Mouse (Mus musculus) midbrain, embryonic 13.5 days (tissue): ENCODE results near the gene Pou2f1. TPM values are rescaled to one million over a fixed set of nuclear protein-coding genes. Genes with fewer than 3 reads are reported as not detected.
A peak's percentile ranks its signal among the peaks of the same experiment; 100 is the strongest.

Experiments
- ATAC-seq: fragments of 200-750 bp; cut with Nextera tagmentation; 2 replicates; pipeline ENCODE4 v1.8.0; 2017; ENCODE audit warnings: mild to moderate bottlenecking, moderate TSS enrichment, moderate library complexity
- H3K27ac ChIP-seq: fragments of 300-500 bp; sonication (generic); 2 replicates; pipeline ENCODE4 v1.5.1; 2015; ENCODE audit warnings: inconsistent platforms, mild to moderate bottlenecking, moderate library complexity
- H3K27me3 ChIP-seq: fragments of 300-500 bp; sonication (generic); 2 replicates; pipeline ENCODE4 v1.6.1; 2015; ENCODE audit warnings: mild to moderate bottlenecking, inconsistent platforms
- H3K36me3 ChIP-seq: fragments of 300-500 bp; sonication (generic); 2 replicates; pipeline ENCODE4 v1.6.1; 2015; ENCODE audit warnings: mild to moderate bottlenecking, inconsistent platforms
- H3K4me1 ChIP-seq: fragments of 300-500 bp; sonication (generic); replicated peaks from 2 replicates; pipeline ENCODE4 v1.6.1; 2015; ENCODE audit warnings: inconsistent platforms
- H3K4me2 ChIP-seq: fragments of 300-500 bp; sonication (generic); replicated peaks from 2 replicates; pipeline ENCODE4 v1.6.1; 2015; ENCODE audit warnings: moderate library complexity, mild to moderate bottlenecking, inconsistent platforms
- H3K4me3 ChIP-seq: fragments of 300-500 bp; sonication (generic); replicated peaks from 2 replicates; pipeline ENCODE4 v1.5.1; 2015; ENCODE audit warnings: mild to moderate bottlenecking, inconsistent platforms
- H3K9ac ChIP-seq: fragments of 300-500 bp; sonication (generic); replicated peaks from 2 replicates; pipeline ENCODE4 v1.6.1; 2015; ENCODE audit warnings: mild to moderate bottlenecking, inconsistent platforms
- H3K9me3 ChIP-seq: fragments of 300-500 bp; sonication (generic); 2 replicates; pipeline ENCODE4 v1.6.1; 2016; ENCODE audit warnings: mild to moderate bottlenecking, inconsistent platforms
- WGBS: fragments of 180-500 bp; shearing (Covaris S2); methylation state at CpG from one replicate; pipeline ENCODE4 v1.1.7; 2015; 5-methylcytosine and 5-hydroxymethylcytosine counted together
- polyA plus RNA-seq: library from polyadenylated mRNA; unstranded; fragments of >200 nt; fragmentation: Nextera tagmentation; extraction: Ambion mirVana; gene quantifications from 2 replicates; pipeline ENCODE4 v1.2.1, GENCODE M21; 2015

Gene Pou2f1
- polyA plus RNA-seq, result 26.0 and 27.7 TPM in 2 replicates

DNA sequence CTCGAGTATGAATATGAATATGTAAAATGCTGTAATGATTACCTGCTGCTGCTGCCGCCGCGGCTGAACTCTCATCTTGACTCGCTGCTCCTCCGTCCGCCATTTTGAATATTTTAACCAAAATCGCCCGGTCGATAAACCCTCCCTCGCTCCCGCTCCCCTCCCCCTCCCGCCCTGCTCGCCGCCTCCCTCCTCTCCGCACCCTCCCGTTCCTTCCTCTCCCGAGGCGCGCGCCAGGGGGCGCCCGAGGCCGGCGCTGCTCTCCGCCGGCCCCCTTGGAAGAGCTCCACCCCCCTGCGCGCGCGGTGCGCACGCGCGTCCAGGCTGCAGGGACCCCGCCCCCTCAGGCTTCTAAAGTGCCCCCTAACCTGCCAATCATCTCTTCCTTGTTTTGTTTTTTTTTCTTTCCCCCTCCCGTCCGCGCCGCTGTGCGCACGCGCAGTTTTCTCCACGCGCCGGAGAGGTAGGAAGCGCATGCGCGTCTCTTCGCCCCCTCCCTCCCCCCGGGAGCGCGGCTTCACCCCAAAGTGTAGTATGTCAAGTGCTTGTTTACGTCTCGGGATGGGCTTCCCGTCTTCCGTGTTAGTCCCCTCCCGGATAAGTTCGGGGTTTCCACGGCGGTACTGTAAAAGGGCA lies at the start of gene Pou2f1:
Pou2f1 (minus strand) TSS at position 159 of the 636 bp plus-strand sequence.
- no peaks in the 10 kb centered on the region for H3K9me3 ChIP-seq
- under 1% methylated on average over 59 of the region's 61 CpGs for WGBS
- no peaks in the 10 kb centered on the region for H3K27me3 ChIP-seq

DNA sequence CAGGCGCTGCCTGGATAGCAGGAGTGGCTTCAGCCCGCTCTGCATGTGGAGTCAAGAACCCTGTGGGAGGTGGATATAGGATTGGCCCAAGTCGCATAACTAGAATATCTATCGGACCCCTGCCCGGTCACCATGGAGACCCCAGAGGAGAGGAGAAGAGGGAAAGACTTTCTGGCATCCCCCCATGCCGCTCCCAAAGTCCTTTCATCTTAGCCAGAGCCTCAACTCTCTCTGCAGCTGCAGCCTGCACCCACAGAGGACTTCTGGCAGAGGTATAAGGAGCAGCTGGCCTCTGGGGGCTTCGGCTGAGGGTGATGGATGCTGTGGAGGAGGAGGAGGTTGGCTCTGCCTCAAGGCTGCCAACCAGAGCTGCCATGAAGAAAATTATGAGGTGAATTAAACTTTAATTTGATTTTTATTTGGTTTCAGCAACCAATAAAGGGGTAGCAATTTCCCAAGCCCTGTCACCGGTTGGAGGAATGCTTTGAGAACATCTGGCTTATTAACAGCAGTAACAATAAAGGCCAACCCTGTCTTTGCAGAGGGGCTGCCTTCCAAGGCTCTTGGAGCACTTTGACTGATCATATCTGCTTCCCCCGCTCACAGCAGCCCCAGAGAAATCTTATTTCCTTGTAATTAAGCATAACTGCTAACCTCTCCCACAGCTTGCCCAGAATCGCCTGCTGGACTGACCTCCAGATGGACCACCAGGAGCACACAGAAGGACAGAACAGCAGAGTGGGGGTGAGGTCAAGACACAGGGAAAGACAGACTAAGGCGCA lies 46.8 kb upstream of the Pou2f1 start:
- no peak overlapping the region for H3K27ac ChIP-seq
- H3K4me3 ChIP-seq, result peak overlapping the region; percentile 40
- H3K4me2 ChIP-seq, result peak overlapping the region; percentile 70
- H3K9me3 ChIP-seq, result no peaks in the 10 kb centered on the region
- no peaks in the 10 kb centered on the region for H3K36me3 ChIP-seq
- peaks cover 18% of the 10 kb centered on the region for H3K27me3 ChIP-seq
- WGBS, result 8% methylated on average over 11 of the region's 11 CpGs
- peak overlapping the region; percentile 50; the same call in 1 of the 2 replicates for H3K9ac ChIP-seq
- peaks cover 42% of the 10 kb centered on the region for H3K4me1 ChIP-seq
- ATAC-seq, result peak; percentile 68

More for the DNA sequence above, at the start of gene Pou2f1:
- H3K4me3 ChIP-seq, result peak within 1 kb of the TSS; percentile 99
- no peaks in the 10 kb centered on the region for H3K36me3 ChIP-seq
- H3K4me2 ChIP-seq, result peak within 1 kb of the TSS; percentile 85
- ATAC-seq, result peak; percentile 85
- peaks cover 28% of the 10 kb centered on the region for H3K4me1 ChIP-seq
- peak within 1 kb of the TSS; percentile 98 for H3K27ac ChIP-seq
- H3K9ac ChIP-seq, result peak within 1 kb of the TSS; percentile 98

DNA sequence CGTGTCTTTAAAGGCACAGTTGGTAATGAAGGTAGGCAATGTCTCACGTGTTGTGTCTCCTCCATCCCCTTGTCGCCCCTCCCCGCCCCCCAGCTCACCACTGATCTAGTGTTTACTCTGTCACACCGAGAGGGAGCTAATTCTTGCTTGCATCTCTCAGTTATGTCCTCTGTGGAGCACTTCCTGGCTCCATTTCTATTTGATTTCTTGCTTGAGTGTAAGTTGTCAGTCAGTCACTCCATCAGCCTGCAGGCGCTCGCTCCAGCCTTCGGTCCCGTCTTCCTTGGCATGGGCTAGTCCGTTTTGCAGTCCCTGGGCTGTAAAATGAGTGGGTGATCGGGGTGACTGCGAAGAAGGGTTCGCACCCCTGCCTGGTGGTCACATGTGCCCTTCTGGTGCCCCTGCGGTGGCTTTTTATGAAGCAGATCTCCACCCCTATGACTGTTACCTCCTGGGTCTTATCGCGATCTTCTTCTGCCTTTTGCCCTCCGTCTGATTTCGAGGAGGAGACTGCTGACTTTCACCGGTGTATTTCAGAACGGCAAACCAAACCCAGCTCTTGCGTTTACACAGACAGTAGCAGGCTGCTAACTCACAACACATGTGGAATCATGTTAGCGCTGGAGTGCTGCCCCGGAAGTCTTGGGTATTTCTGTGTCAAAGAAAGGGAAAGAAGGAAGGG lies 45.9 kb upstream of the Pou2f1 start:
- no peaks in the 10 kb centered on the region for H3K36me3 ChIP-seq
- under 1% methylated on average over 23 of the region's 23 CpGs for WGBS
- peaks cover 50% of the 10 kb centered on the region for H3K4me1 ChIP-seq
- H3K9me3 ChIP-seq, result no peaks in the 10 kb centered on the region
- H3K27me3 ChIP-seq, result peaks cover 18% of the 10 kb centered on the region
- ATAC-seq, result 0 out of 2 replicates have a peak, but pooled peaks have one; percentile 7
- H3K27ac ChIP-seq, result 0 out of 2 replicates have a peak overlapping the region, but pooled peaks have one; percentile 1
- peak overlapping the region; percentile 50 for H3K9ac ChIP-seq
- H3K4me3 ChIP-seq, result peak overlapping the region; percentile 40
- H3K4me2 ChIP-seq, result peak overlapping the region; percentile 70

DNA sequence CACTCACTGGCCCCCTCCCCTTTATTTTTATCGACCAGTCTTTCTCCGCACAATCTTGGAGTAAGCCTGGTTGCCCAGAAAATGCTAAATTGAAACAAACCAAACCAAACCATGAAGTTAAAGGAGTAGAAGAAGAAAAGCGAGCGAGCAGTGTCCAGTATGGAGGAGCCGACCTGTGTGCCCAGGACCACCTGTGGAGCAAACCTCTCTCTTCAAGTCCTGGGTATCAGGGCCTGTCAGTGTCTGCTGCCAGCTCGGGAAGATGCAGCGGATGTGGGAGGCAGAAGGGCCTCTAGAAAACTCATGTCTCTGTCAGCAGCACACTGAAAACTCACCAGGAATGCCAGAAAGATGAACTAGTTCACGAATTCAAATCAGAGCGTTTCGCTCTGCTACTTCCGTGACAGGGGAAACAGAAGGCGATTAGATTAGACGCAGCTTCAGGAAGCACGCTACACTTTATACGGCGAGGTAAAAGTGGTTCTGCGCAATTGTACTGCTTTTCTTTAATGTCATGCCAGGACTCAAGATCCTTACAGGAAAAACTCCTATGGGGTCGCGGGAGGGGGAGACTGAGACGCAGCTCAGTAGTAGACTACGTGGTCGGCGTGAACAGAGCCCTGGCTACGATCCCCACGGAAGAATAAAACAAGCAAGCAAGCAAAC lies 45.2 kb upstream of the Pou2f1 start:
- H3K27me3 ChIP-seq, result peaks cover 18% of the 10 kb centered on the region
- no peaks in the 10 kb centered on the region for H3K9me3 ChIP-seq
- no peak overlapping the region for H3K27ac ChIP-seq
- peak overlapping the region; percentile 50 for H3K9ac ChIP-seq
- 4% methylated on average over 25 of the region's 25 CpGs for WGBS
- H3K4me3 ChIP-seq, result peak overlapping the region; percentile 40
- H3K4me1 ChIP-seq, result peaks cover 54% of the 10 kb centered on the region
- ATAC-seq, result no peak
- H3K36me3 ChIP-seq, result no peaks in the 10 kb centered on the region
- peak overlapping the region; percentile 70 for H3K4me2 ChIP-seq

DNA sequence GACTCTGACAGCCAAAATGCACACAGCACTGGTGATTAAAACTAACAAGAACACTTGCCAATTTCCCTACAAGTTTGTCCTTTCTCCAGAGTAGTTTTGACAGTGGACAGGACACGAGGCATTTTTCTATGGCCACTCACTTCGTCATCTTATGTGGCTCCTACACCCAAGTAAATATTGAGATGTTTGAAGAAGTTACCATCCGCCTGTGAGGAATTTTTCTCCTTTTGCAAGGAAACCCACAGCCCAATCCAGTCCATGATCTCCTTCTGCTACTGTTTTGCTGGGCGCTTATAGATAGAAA lies 43.4 kb upstream of the Pou2f1 start:
- H3K27me3 ChIP-seq, result peaks cover 16% of the 10 kb centered on the region
- ATAC-seq, result no peak
- H3K4me2 ChIP-seq, result peak overlapping the region; percentile 32; the same call in 1 of the 2 replicates
- H3K27ac ChIP-seq, result no peak overlapping the region
- no peaks in the 10 kb centered on the region for H3K9me3 ChIP-seq
- no peaks in the 10 kb centered on the region for H3K36me3 ChIP-seq
- H3K4me3 ChIP-seq, result no peak overlapping the region
- H3K9ac ChIP-seq, result peak overlapping the region; percentile 11; the same call in 1 of the 2 replicates
- WGBS, result 42% methylated on average over 4 of the region's 4 CpGs
- H3K4me1 ChIP-seq, result peaks cover 54% of the 10 kb centered on the region

DNA sequence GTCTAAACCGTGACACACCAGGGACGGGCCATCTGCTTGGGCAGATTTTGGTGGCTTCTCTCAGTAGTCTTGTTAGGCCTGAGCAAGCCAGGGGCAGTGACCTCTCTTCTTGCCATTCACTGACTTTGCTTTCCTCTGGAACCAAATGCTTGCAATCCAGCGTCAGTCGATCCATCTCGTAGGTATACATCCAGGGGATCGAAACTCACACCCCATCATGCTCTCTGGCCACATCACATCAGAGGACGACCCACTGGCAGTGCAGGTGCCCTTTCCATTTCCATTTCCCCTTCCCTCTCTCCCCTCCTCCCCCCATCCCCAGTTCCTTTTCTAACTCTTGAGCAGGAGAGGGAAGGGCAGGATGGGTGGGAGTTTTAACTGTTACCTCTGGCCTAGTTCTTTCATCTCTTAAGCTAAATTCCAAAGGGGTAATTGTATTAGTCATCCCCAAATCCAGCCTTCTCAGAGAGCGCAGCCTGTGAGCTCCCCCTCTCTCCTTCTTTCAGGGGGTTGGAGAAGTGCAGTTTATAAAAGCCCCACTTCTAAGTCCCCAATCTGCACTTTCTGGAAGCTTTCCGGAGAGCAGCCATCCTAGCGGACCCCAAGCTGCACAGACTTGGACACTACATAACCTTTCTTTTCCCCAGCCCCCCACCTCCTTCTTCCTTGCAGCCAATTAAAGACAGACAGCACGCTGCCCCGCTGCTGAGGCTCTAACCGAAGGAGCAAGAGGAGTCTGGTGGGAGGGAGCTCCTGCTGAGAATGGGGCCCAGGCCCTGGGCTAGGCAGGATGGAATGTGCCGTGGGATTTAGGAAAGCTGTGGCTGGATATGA lies 42.8 kb upstream of the Pou2f1 start:
- Histone ChIP-seq H3K36me3 (no peaks in the 10 kb centered on the region), H3K27ac (no peak overlapping the region), H3K9me3 (no peaks in the 10 kb centered on the region), H3K4me3 (no peak overlapping the region), H3K4me2 (peak overlapping the region; percentile 32; the same call in 1 of the 2 replicates), H3K9ac (peak overlapping the region; percentile 11; the same call in 1 of the 2 replicates), H3K4me1 (peaks cover 54% of the 10 kb centered on the region), H3K27me3 (peaks cover 15% of the 10 kb centered on the region)
- ATAC-seq, result no peak
- 11% methylated on average over 14 of the region's 14 CpGs for WGBS

DNA sequence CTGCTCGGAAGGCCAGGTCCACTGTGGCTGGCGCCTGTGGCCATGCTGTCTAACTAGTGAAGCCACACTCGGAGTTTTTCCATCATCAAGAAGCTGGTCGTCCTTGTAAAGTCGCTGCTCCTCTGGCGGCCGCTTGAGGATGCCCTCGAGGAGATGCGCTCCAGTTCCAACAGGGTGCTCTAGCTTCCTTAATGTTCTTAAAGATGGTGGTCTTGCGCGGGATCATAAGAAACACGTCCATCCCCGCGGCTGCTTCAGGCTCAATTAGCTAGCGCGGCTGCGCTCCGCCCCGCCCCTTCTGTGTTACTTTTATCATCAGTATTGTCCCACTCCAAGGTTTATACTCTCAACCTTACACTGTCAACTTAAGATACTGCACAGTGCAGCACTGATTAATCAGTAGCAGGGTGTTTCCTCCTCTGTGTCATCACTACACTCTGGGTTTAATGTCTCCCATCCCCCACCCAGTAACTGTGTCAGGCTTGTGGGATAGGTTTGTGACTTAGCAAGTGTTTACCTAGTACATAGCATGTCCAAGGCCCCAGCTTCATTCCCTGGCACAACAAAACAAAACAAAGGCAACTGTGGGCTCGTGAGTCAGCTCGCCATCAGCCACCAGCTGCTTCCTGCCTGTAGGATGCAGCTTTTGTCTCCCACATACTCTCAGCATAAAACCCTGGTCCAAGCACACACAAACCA lies 41.1 kb upstream of the Pou2f1 start:
- WGBS, result 70% methylated on average over 21 of the region's 21 CpGs

DNA sequence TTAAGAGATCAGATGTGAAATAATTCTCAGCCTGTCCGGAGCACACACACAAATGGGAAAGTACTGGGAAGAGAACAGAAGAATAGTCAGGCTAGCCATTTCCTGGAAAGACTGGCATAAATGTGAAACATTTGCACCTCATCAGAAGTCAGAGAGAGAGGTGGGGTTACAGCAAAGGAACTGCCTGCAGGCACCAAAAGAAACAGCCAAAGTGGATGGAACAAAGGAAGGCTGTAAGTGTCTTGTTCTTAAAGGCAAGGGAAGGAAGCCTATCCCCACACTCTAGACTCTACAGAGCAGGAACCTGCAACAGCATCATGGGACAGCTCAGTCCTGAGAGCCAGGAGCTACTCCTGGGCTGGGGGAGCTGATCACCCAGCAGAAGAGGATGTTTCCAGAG lies 39.0 kb upstream of the Pou2f1 start:
- Histone ChIP-seq H3K4me2 (no peak overlapping the region), H3K4me3 (no peak overlapping the region), H3K27me3 (peaks cover 4% of the 10 kb centered on the region), H3K9ac (no peak overlapping the region), H3K27ac (no peak overlapping the region), H3K36me3 (no peaks in the 10 kb centered on the region), H3K9me3 (no peaks in the 10 kb centered on the region), H3K4me1 (peaks cover 28% of the 10 kb centered on the region)
- 43% methylated on average over 1 of the region's 1 CpGs for WGBS
- ATAC-seq, result no peak

More for the DNA sequence above, 41.1 kb upstream of the Pou2f1 start:
- Histone ChIP-seq H3K4me3 (no peak overlapping the region), H3K4me1 (peaks cover 42% of the 10 kb centered on the region), H3K9me3 (no peaks in the 10 kb centered on the region), H3K9ac (no peak overlapping the region), H3K27ac (0 out of 2 replicates have a peak overlapping the region, but pooled peaks have one; percentile 6), H3K4me2 (no peak overlapping the region), H3K36me3 (no peaks in the 10 kb centered on the region), H3K27me3 (peaks cover 15% of the 10 kb centered on the region)
- peak; percentile 71 for ATAC-seq

DNA sequence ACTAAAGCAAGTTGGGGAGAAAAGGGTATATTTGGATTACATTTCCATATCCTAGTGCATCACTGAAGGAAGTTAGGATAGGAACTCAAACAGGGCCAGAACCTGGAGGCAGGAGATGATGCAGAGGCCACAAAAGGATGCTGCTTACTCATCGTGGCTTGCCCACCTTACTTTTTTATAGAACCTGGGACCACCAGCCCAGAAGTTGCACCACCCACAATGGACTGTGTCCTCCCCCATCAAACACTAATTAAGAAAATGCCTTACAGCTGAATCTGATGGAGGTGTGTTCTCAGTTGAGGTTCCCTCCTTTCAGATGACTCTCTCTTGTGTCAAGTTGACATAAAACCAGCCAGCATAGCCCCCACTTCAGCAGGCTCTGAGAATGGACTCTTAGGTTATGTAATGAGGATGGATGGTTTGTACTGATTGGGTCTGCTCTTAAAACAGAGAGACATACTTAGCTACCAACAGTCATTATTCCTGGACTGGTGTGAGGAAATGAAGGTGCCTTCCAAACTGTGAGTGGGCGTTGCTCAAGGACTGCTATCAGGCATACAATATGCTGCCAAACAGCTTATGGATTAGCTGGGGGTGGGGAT lies 36.4 kb upstream of the Pou2f1 start:
- Histone ChIP-seq H3K9me3 (no peaks in the 10 kb centered on the region), H3K9ac (no peak overlapping the region), H3K4me3 (no peak overlapping the region), H3K36me3 (no peaks in the 10 kb centered on the region), H3K27ac (no peak overlapping the region), H3K4me1 (peaks cover 14% of the 10 kb centered on the region), H3K4me2 (no peak overlapping the region), H3K27me3 (no peaks in the 10 kb centered on the region)
- no peak for ATAC-seq
- 85% methylated on average over 2 of the region's 2 CpGs for WGBS

DNA sequence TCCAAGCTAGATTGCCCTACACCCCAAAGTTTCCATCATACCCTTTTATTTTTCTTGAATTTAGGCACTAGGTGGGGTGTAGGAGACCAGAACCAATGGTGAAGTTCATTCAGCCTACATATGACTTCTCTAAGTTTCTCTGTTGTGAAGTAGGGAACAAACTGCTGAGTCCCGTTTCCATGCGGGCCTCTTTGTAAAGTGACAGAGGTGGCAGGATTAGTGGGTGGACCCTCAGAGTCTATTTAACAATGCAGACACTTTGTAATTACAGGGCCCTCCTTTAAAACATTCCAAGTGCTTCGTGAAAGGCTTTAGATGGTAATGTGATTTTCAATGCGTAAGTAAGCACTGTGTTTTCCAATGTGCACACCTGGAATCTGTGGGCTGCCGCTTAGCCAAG lies 32.6 kb upstream of the Pou2f1 start:
- ATAC-seq, result no peak
- no peaks in the 10 kb centered on the region for H3K36me3 ChIP-seq
- H3K27me3 ChIP-seq, result no peaks in the 10 kb centered on the region
- H3K9ac ChIP-seq, result no peak overlapping the region
- H3K9me3 ChIP-seq, result no peaks in the 10 kb centered on the region
- H3K4me1 ChIP-seq, result peaks cover 6% of the 10 kb centered on the region
- WGBS, result 10% methylated on average over 5 of the region's 5 CpGs
- H3K4me2 ChIP-seq, result no peak overlapping the region
- no peak overlapping the region for H3K4me3 ChIP-seq
- H3K27ac ChIP-seq, result no peak overlapping the region
